Mouse (Mus musculus): ENCODE data around the gene Chd2.

The Chd2 gene

DNA sequence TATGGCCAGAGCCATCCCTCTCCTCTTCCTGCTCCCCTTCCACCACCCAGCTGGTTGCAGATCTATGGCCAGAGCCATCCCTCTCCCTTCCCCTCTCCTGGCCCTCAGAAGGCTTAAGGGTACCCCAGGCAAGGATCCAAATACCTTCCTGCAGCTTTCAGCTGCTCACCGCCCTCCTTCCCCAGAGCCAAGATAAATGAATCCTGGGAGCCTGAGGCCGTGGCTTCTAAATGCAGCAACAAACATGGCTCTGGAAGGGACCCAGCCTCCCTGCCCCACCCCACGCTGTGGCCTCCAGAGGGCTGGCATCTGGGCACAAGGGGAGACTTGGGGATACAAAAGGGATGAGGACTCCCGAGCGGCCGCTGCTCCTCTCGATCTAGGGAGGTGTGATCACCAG, 129.2 kb downstream of the Chd2 start:
- in situ Hi-C loops (cut with MboI, MseI) = loop anchor here (25.0 kb wide), 1 partner anchor 1175 kb away; no protein-coding TSS in a partner anchor

GRCm38 (mm10) chr7:73411986-73412385, 129.6 kb downstream of the Chd2 start:
- in situ Hi-C loops (cut with MboI, MseI) = loop anchor here (25.0 kb wide), 1 partner anchor 1175 kb away; no protein-coding TSS in a partner anchor

DNA sequence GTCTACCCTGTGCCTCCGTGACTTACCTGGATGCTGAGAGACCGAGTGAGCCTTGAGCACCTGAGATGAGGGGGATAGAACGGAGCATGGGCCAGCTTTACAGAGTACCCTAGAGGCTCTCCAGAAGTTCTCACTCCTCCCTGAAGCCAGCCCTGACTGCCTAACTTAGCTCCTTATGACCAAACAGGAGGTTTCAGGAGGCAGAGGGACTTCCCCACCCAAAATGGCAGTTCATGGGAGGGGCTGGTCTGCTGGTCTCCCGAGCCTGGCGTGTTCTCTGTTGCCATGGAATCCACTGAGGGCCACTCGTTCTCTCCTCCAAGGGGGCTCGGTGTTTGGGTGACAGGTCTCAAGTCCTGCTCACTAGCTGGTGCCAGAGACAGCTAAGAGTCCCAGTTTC, 130.1 kb downstream of the Chd2 start:
- in situ Hi-C loops (cut with MboI, MseI) = loop anchor here (25.0 kb wide), 1 partner anchor 1174 kb away; no protein-coding TSS in a partner anchor

DNA sequence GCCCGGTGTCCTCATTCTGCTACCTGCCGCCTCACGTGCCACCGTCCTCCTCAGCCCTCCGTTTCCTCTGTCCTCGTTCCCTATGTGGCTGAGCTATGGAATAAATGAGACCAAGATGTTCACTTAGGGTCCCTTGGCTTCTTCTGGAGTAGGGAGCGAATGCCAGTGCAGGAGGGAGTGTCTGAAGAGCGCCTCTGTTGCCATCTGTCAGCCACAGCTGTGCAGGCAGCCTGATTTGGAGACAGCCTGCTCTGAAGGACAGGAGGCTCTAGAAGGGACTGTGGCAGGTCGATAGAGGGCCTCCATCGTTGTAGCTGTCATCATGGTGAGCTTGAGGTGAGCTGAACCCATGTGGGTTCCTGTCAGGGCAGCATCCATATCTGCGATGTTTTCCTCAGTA, 136.1 kb downstream of the Chd2 start:
- in situ Hi-C loops (cut with MboI, MseI) = loop anchor here (25.0 kb wide), 1 partner anchor 1168 kb away; no protein-coding TSS in a partner anchor

DNA sequence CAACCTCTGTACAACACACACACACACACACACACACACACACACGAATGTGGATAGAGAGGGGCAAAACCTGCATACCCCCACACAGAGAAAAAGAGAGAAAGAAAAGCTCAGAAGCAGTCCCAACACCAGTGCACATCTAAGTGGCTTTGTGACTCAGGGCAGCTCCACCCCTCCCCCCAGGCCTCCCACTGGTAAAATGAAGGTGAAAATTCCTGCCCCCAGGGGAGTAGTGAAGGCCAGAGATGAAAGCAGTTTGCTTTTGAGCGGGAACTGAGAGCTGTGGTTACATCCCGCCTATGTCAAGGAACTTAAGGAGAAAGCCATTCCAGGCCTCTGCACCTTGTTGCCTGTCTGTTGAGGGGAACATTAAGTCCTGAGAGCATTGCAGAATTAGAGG, 138.1 kb downstream of the Chd2 start:
- in situ Hi-C loops (cut with MboI, MseI) = loop anchor here (25.0 kb wide), 1 partner anchor 1166 kb away; no protein-coding TSS in a partner anchor

- in situ Hi-C loops (cut with MboI, MseI) = loop anchor here (25.0 kb wide), 1 partner anchor 1165 kb away; no protein-coding TSS in a partner anchor
These were observed 139.0 kb downstream of the Chd2 start for GRCm38 (mm10) chr7:73402671-73403070.

- in situ Hi-C loops (cut with MboI, MseI) = loop anchor here (25.0 kb wide), 1 partner anchor 1165 kb away; no protein-coding TSS in a partner anchor
These were observed 139.5 kb downstream of the Chd2 start for GRCm38 (mm10) chr7:73402106-73402505.

DNA sequence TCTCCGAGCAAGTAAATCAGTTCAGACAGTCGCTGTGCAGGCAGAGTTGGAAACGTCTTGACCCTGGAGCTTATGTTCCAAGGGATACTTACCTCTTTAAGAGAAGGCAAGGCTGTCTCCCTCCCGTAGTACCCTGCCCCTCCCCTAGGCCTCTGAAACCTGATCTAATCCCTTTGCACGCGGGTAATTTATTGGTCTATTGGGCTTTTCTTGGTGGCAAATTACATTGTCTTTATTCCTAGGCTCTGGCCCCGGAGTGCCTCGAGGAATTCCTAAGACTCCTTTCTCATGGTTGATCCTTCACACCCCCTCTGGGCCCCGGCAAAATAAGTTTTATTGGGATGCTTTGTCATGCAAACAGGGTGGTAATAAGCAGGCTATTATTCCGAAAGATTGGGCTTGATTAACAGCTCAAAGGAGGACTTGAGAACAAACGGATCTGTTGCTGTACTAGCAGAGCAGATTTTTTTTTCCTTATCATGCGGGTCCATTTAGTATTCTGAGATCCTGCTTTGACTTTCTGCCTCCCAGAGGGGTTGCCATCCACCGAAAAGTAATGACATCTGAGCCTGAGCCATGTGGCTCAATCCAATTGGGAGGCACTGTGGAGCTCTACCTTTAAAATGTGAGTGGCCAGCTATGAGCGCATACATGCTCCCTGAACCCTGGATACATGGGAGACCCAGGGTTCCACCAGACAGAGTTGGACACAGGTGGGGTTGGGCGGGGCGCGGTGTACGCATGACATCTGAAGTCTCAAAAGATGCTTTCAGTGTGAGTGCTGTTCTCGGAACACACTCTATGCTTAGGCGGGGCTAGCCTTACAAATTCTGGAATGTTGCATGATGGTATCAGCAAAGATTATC, 141.3 kb downstream of the Chd2 start:
- in situ Hi-C loops (cut with MboI, MseI) = loop anchor here (25.0 kb wide), 1 partner anchor 1163 kb away; no protein-coding TSS in a partner anchor

- in situ Hi-C loops (cut with MboI, MseI) = loop anchor here (25.0 kb wide), 1 partner anchor 1162 kb away; no protein-coding TSS in a partner anchor
These were observed 142.1 kb downstream of the Chd2 start for GRCm38 (mm10) chr7:73399501-73400044.

GRCm38 (mm10) chr7:73398806-73399442, 142.7 kb downstream of the Chd2 start:
- in situ Hi-C loops (cut with MboI, MseI) = no loop called here

DNA sequence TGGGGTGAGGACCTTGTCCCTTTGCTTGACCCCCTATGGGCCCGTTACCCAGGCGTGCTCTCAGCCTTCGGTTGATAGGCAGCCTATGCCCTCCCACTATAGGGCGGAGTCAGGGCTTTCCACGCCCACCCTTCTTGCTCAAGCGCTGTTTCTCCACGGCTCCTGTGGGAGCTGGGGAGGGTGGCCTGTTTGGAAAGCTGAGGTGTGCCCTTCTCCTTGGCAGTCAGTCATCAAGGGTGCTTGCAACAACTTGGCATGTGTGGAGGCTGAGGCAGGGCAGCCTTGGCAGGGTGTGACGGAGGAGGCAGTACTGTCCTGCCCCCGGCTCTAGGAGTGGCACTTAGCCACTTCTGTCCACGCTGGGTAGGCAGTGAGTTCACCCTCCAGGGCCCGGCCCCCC, 143.3 kb downstream of the Chd2 start:
- in situ Hi-C loops (cut with MboI, MseI) = no loop called here

DNA sequence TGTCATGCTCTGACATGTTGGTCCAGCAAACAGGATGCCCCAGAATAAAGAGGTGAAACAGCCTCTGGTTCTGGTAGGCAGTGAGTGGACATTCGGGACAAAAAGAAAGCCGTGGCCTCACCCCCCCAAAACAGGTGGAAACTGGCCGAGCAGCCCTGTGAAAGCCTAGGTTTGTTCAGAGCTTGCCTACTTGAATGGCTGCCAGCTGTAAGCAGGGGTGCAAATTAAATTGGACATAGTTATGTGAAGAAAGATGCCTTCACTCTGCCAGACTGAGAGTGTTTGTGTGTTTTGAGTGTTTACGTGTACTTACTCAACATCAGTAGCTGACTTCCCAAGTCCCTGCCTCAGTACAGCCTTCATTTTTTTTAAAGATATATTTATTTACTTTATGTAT, 147.6 kb downstream of the Chd2 start:
- in situ Hi-C loops (cut with MboI, MseI) = no loop called here

GRCm38 (mm10) chr7:73393307-73394012, 148.2 kb downstream of the Chd2 start:
- in situ Hi-C loops (cut with MboI, MseI) = no loop called here

DNA sequence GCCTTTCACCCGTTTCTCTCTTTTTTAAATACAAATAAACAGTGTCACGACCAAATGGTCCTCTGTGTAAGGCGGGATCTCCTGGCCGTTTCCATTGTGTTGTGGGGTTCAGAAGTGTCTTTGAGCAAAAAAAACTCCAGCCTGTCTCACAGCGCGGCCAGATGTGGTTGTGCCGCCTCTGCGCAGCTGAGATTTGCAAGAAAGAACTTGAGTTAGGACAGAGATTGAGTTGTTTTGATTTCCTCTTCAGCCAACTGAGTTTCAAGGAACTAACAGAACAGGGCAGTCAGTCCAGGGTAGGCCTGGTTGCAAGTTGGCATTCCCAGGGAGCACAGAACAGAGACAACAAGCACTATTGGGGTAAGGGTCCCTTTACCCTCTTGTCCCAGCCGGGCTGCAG, 149.3 kb downstream of the Chd2 start:
- in situ Hi-C loops (cut with MboI, MseI) = no loop called here

GRCm38 (mm10) chr7:73391518-73392321, 149.9 kb downstream of the Chd2 start:
- in situ Hi-C loops (cut with MboI, MseI) = no loop called here

- in situ Hi-C loops (cut with MboI, MseI) = no loop called here
These were observed 150.6 kb downstream of the Chd2 start for GRCm38 (mm10) chr7:73391002-73391517.

DNA sequence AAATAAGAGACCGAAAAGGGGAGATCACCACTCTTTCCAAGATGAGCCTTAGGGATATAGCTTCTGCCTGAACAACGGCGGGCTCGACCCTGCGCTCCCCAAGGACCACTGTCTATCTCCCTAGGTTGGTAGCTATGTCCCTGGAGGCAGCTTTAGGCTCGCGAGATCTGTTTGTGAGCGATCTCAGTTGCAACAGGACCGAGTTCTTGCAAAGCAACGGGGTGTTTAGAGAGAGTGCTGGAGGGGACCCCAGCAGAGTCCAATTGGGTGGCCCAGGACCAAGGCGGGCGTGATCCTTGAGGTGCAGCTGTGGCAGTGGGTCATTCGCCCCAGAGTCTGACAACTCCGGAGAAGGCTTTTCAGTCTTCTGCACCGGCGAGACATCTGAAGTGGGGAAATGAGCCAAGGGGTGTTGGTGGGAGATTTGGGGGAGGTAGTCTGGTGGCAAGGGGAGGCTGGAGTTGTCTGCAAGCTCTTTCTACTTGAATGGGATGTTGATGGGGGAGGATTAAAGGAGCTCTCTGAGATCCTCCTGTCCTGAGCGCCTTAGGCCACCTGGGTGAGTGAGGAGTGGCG, 151.1 kb downstream of the Chd2 start:
- in situ Hi-C loops (cut with MboI, MseI) = no loop called here

- in situ Hi-C loops (cut with MboI, MseI) = no loop called here
These were observed 151.7 kb downstream of the Chd2 start for GRCm38 (mm10) chr7:73389871-73390294.

DNA sequence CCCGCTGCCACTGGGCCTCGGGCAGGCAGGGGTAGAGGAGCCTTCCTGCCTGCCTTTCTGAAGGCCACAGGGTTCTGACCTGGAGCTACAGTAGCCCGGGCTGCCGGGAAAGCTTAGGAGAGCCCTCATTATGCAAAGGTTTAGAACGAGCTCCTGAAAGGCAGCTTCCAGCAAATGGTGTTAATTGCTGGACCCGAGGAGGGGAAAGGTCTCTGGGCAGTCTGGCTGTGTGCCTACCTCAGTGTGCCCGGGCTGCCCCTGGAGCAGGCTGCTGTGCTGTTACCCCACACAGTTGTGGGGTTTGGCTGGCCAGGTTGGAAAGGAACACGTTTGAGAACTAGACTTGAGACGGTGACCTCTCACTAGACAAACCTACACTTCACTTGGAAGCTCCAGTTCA, 152.2 kb downstream of the Chd2 start:
- in situ Hi-C loops (cut with MboI, MseI) = no loop called here

GRCm38 (mm10) chr7:73388866-73389265, 152.8 kb downstream of the Chd2 start:
- in situ Hi-C loops (cut with MboI, MseI) = no loop called here
